Mouse (Mus musculus): ENCODE measurements at regions not wholly inside any gene's neighbourhood (a gene's known extent, or its start where the extent isn't known, plus 50 kb on each side); places are given as distances from the start of the nearest gene placed in this dataset.

- no peak for ATAC-seq (replicated peaks; ENCODE audit: insufficient number of reproducible peaks, low FRiP score, low TSS enrichment, poor library complexity, severe bottlenecking)
Measured at GRCm38 (mm10) chr15:97467781-97468485, 220.8 kb upstream of the Amigo2 start.

GRCm38 (mm10) chr15:97466906-97467465, 219.9 kb upstream of the Amigo2 start:
- no peak for ATAC-seq (replicated peaks; ENCODE audit: insufficient number of reproducible peaks, low FRiP score, low TSS enrichment, poor library complexity, severe bottlenecking)

GRCm38 (mm10) chr15:97466110-97466509, 219.0 kb upstream of the Amigo2 start:
- no peak for ATAC-seq (replicated peaks; ENCODE audit: insufficient number of reproducible peaks, low FRiP score, low TSS enrichment, poor library complexity, severe bottlenecking)

GRCm38 (mm10) chr15:97465366-97465765, 218.3 kb upstream of the Amigo2 start:
- ATAC-seq (replicated peaks; ENCODE audit: insufficient number of reproducible peaks, low FRiP score, low TSS enrichment, poor library complexity, severe bottlenecking): no peak

DNA sequence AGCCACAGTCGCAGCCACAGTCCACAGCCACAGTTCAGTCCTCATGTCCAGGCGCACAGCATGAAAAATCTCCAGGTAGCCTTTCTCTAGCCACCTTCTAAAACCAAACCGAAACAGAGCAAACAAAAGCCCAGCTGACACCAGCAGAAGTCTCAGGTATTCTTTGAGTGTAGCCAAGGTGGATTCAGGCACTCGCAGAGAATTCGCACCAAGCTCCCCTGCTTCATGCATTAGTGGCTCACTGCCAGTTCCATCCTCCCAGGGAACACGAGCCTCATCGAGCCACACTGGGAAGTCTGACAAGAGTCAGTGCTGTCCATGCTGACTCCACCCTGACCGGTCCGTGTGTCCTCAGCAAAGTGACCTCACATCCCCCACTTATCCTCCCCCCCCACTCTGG, 217.7 kb upstream of the Amigo2 start:
- no peak for ATAC-seq (replicated peaks; ENCODE audit: insufficient number of reproducible peaks, low FRiP score, low TSS enrichment, poor library complexity, severe bottlenecking)

GRCm38 (mm10) chr15:97462587-97462986, 215.5 kb upstream of the Amigo2 start:
- ATAC-seq (replicated peaks; ENCODE audit: insufficient number of reproducible peaks, low FRiP score, low TSS enrichment, poor library complexity, severe bottlenecking): no peak

- no peak for ATAC-seq (replicated peaks; ENCODE audit: insufficient number of reproducible peaks, low FRiP score, low TSS enrichment, poor library complexity, severe bottlenecking)
Measured at GRCm38 (mm10) chr15:97462006-97462405, 214.9 kb upstream of the Amigo2 start.

DNA sequence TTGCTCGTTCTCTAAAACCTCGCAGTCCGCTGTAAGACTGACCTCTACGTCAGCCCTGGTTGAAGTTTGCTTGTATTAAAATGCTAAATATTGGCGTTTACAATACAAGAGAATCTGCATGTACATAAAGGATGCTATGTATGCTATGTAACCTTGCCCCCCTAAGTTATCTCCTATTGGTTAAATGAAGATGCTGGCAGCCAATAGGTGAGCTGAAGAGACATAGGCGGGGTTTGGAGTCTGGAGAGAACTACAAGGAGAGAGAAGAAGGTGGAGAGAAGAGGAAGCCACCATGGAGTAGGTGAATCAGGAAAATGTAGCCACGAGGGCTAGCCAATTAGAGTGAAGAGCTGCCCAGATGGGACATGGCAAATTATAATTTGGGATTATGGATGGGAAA, 214.0 kb upstream of the Amigo2 start:
- ATAC-seq (replicated peaks; ENCODE audit: insufficient number of reproducible peaks, low FRiP score, low TSS enrichment, poor library complexity, severe bottlenecking): no peak

GRCm38 (mm10) chr15:97460360-97460719, 213.3 kb upstream of the Amigo2 start:
- ATAC-seq (replicated peaks; ENCODE audit: insufficient number of reproducible peaks, low FRiP score, low TSS enrichment, poor library complexity, severe bottlenecking): no peak

- ATAC-seq (replicated peaks; ENCODE audit: insufficient number of reproducible peaks, low FRiP score, low TSS enrichment, poor library complexity, severe bottlenecking): no peak
Measured at GRCm38 (mm10) chr15:97459606-97460359, 212.7 kb upstream of the Amigo2 start.

GRCm38 (mm10) chr15:97458748-97459221, 211.7 kb upstream of the Amigo2 start:
- ATAC-seq (replicated peaks; ENCODE audit: insufficient number of reproducible peaks, low FRiP score, low TSS enrichment, poor library complexity, severe bottlenecking): no peak

- peak; percentile 59; the same call in 1 of the 2 replicates for ATAC-seq (replicated peaks; ENCODE audit: insufficient number of reproducible peaks, low FRiP score, low TSS enrichment, poor library complexity, severe bottlenecking)
Measured at GRCm38 (mm10) chr15:97458139-97458747, 211.2 kb upstream of the Amigo2 start.

DNA sequence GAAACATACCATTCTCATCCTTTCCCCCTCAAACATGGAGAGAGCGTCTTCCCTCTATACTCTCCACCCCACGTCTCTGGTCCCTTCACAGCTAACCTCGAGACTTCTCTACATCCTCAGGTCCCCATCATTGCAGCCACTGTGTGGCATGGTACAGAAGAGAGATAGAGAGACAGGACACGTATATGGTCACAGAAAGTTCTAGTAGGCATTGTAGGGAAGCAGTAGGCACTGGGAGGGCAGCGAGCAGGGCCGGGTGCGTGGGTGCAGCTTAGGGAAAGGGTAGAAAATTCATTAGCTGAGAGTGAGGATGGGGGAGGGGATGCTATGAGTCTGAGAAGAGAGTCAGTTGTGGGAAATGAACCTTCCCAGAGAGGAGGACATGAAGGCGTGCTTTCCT, 210.4 kb upstream of the Amigo2 start:
- no peak for ATAC-seq (replicated peaks; ENCODE audit: insufficient number of reproducible peaks, low FRiP score, low TSS enrichment, poor library complexity, severe bottlenecking)

- ATAC-seq (replicated peaks; ENCODE audit: insufficient number of reproducible peaks, low FRiP score, low TSS enrichment, poor library complexity, severe bottlenecking): no peak
Measured at GRCm38 (mm10) chr15:97456991-97457390, 209.9 kb upstream of the Amigo2 start.

DNA sequence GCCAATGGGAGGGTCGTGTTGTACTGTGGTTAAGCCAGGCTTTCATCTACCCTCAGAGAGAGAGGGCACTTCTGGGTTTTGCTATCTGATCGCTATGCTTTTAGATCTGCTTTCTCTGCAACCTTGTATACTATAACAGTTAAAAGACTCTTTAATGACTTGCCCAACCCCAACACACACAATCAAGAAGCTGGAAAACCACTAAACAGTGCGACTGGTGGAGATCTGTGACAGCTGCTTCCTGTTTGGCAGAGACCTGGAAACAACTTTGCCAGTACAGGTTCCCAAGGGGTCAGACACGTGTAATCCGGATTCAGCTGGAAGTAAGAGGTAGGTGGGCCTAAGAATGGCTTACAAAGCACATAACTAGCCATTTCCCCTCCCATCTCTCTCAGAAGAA, 208.6 kb upstream of the Amigo2 start:
- ATAC-seq (replicated peaks; ENCODE audit: insufficient number of reproducible peaks, low FRiP score, low TSS enrichment, poor library complexity, severe bottlenecking): no peak

DNA sequence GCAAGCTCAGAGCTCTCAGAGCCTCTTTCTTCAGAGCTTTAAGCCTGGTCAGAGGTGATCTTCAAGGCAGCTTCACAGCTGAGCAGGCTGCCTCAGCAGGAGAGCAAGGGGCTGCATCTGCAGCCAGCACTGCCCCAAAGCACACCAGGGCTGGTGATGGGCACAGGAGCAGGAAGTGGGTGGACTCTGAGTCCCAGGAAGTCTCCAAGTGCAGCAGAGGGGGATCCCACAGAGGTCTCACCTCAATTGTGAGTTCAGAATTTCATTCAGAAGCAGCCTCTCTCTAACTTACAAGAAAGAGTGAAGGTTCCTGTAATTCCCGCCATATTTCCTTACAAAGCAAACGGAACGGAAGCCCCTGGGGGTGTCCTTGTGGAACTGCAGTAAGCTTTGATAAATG, 202.6 kb upstream of the Amigo2 start:
- no peak for ATAC-seq (replicated peaks; ENCODE audit: insufficient number of reproducible peaks, low FRiP score, low TSS enrichment, poor library complexity, severe bottlenecking)

DNA sequence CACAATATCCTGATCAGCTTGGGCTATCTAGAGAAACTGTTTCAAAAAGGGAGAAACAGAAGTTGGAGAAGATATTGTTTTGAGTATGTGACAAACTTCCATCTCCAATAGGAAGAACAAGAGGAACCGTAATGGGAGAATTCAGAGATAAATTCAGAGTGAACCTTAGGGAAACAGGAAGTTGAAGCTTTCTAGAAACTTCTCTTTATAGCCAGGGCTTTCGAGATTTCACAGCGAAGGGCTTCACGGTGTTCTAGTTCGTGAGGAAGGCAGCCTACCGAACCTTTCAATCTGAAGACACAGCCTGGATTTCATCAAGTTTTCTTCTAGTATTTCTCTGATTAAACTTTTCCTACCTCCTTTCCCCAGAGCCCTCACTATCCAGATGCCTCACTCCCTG, 201.9 kb upstream of the Amigo2 start:
- ATAC-seq (replicated peaks; ENCODE audit: insufficient number of reproducible peaks, low FRiP score, low TSS enrichment, poor library complexity, severe bottlenecking): no peak

GRCm38 (mm10) chr15:97448243-97448880, 201.3 kb upstream of the Amigo2 start:
- no peak for ATAC-seq (replicated peaks; ENCODE audit: insufficient number of reproducible peaks, low FRiP score, low TSS enrichment, poor library complexity, severe bottlenecking)

DNA sequence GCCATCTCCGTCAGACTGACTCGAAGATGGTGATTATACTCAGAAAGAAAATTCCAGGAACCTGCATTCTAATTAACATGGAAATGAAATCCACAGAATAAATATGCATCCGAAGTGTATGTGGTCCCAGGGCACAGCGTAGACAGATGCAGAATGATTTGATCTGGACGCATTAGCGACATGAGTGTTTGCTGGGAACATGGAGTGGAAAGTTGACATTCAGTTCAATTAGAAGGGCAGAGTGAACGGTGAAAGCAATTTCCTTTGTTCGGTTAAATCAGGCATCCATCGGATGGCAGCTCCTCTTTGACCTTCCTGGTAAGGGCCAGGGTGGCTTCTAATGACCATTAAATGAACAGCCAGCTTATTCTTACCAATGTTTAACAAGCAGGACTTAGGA, 199.1 kb upstream of the Amigo2 start:
- no peak for ATAC-seq (replicated peaks; ENCODE audit: insufficient number of reproducible peaks, low FRiP score, low TSS enrichment, poor library complexity, severe bottlenecking)

Data from monocyte, adult 5-6 weeks (primary cell).